Mouse (Mus musculus) gastrocnemius, postnatal 36 days (tissue): ENCODE data around the gene Tns1. TPM values are rescaled to one million over a fixed set of nuclear protein-coding genes. Genes with fewer than 3 reads are reported as not detected.

ENCODE experiments used
- DNase-seq, 2 experiments: peaks; one replicate each; pipeline ENCODE4 v3.0.0; 2022
- intact Hi-C: fragments of 180-260 bp; cut with DNase I; formaldehyde crosslinking; loops from one replicate; pipeline ENCODE4 v1.15.1; 2025
- total RNA-seq, 2 experiments: library from RNA; stranded (reverse); gene quantifications; 2 replicates each; pipeline ENCODE4 v1.2.3; 2021

Tns1 gene
- total RNA-seq, 2 experiments from 2014 or later: 194 to 248 TPM

GRCm38 (mm10) chr1:74094497-74095270 lies 29.6 kb downstream of the Tns1 start:
- intact Hi-C loops: no loop called here
- no peak for DNase-seq

GRCm38 (mm10) chr1:74093447-74093846 lies 30.8 kb downstream of the Tns1 start:
- no peak for DNase-seq
- intact Hi-C loops: no loop called here

- intact Hi-C loops: no loop called here
- peak; percentile 61 to 64 for DNase-seq
These were observed 32.0 kb downstream of the Tns1 start for GRCm38 (mm10) chr1:74092242-74092641.

- DNase-seq: no peak
- intact Hi-C loops: loop anchor here (1.0 kb wide), 1 partner anchor 275 kb away; no protein-coding TSS in a partner anchor
These were observed 32.5 kb downstream of the Tns1 start for GRCm38 (mm10) chr1:74091611-74092224.

GRCm38 (mm10) chr1:74091138-74091537 lies 33.1 kb downstream of the Tns1 start:
- intact Hi-C loops: loop anchor here (1.0 kb wide), 1 partner anchor 275 kb away; no protein-coding TSS in a partner anchor

GRCm38 (mm10) chr1:74090329-74090728 lies 33.9 kb downstream of the Tns1 start:
- no peak for DNase-seq
- intact Hi-C loops: no loop called here

More at GRCm38 (mm10) chr1:74091138-74091537, 33.1 kb downstream of the Tns1 start:
- DNase-seq: no peak

- intact Hi-C loops: loop anchor here (5.0 kb wide), 1 partner anchor 34 kb away; the partner anchor contains the start of gene Tns1
- no peak for DNase-seq
These were observed 35.7 kb downstream of the Tns1 start for GRCm38 (mm10) chr1:74088569-74088968.

GRCm38 (mm10) chr1:74085566-74085965 lies 38.7 kb downstream of the Tns1 start:
- no peak for DNase-seq
- intact Hi-C loops: loop anchor here (5.0 kb wide), 1 partner anchor 37 kb away; the partner anchor contains the start of gene Tns1

GRCm38 (mm10) chr1:74084752-74085151 lies 39.5 kb downstream of the Tns1 start:
- DNase-seq: no peak
- intact Hi-C loops: loop anchor here (5.0 kb wide), 1 partner anchor 38 kb away; the partner anchor contains the start of gene Tns1

- peak; percentile 49 to 77 for DNase-seq
- intact Hi-C loops: no loop called here
These were observed 40.1 kb downstream of the Tns1 start for GRCm38 (mm10) chr1:74084065-74084705.

GRCm38 (mm10) chr1:74082841-74083463 lies 41.3 kb downstream of the Tns1 start:
- DNase-seq: peak in 1 of 2 experiments; percentile 58
- intact Hi-C loops: no loop called here

- DNase-seq: no peak
- intact Hi-C loops: no loop called here
These were observed 42.7 kb downstream of the Tns1 start for GRCm38 (mm10) chr1:74081573-74081989.

GRCm38 (mm10) chr1:74077353-74077752 lies 46.9 kb downstream of the Tns1 start:
- intact Hi-C loops: loop anchor here (2.0 kb wide), 3 partner anchors 41 to 175 kb away; no protein-coding TSS in a partner anchor
- peak; percentile 77 to 84 for DNase-seq

GRCm38 (mm10) chr1:74076230-74076629 lies 48.0 kb downstream of the Tns1 start:
- intact Hi-C loops: loop anchor here (2.0 kb wide), 3 partner anchors 39 to 173 kb away; no protein-coding TSS in a partner anchor
- no peak for DNase-seq

GRCm38 (mm10) chr1:74074693-74075485 lies 49.4 kb downstream of the Tns1 start:
- no peak for DNase-seq
- intact Hi-C loops: no loop called here

- intact Hi-C loops: no loop called here
- no peak for DNase-seq
These were observed 50.5 kb downstream of the Tns1 start for GRCm38 (mm10) chr1:74073791-74074190.

GRCm38 (mm10) chr1:74070745-74071144 lies 53.5 kb downstream of the Tns1 start:
- no peak for DNase-seq

GRCm38 (mm10) chr1:74070001-74070551 lies 54.2 kb downstream of the Tns1 start:
- DNase-seq: no peak
- intact Hi-C loops: no loop called here

More at GRCm38 (mm10) chr1:74070745-74071144, 53.5 kb downstream of the Tns1 start:
- intact Hi-C loops: no loop called here
